Mouse (Mus musculus) heart, postnatal 0 days (tissue): ENCODE measurements around the gene Scn5a. TPM values are rescaled to one million over a fixed set of nuclear protein-coding genes. Genes with fewer than 3 reads are reported as not detected.

Experiments used
- ATAC-seq: fragments of 200-750 bp; cut with Nextera tagmentation; 2 replicates; pipeline ENCODE4 v1.8.0; 2017; ENCODE audit warnings: low read depth, moderate number of reproducible peaks, moderate library complexity; ENCODE audit not compliant: insufficient read depth
- DNase-seq: peaks from one replicate; pipeline ENCODE4 v3.0.0-alpha.2; 2016; ENCODE audit warnings: low spot score
- H3K27ac ChIP-seq: fragments of 300-500 bp; sonication (generic); 2 replicates; pipeline ENCODE4 v1.5.1; 2014; ENCODE audit warnings: low read depth, mild to moderate bottlenecking
- H3K27me3 ChIP-seq: fragments of 300-500 bp; sonication (generic); 2 replicates; pipeline ENCODE4 v1.6.1; 2014; ENCODE audit warnings: low read length, mixed read lengths; ENCODE audit not compliant: control insufficient read depth, insufficient read depth
- H3K36me3 ChIP-seq: fragments of 300-500 bp; sonication (generic); replicated peaks from 2 replicates; pipeline ENCODE4 v1.6.1; 2014; ENCODE audit warnings: low read length, mixed read lengths; ENCODE audit not compliant: control insufficient read depth, insufficient read depth
- H3K4me1 ChIP-seq: fragments of 300-500 bp; sonication (generic); 2 replicates; pipeline ENCODE4 v1.6.1; 2014; ENCODE audit warnings: antibody characterized with exemption; ENCODE audit not compliant: control insufficient read depth, insufficient read depth
- H3K4me2 ChIP-seq: fragments of 300-500 bp; sonication (generic); 2 replicates; pipeline ENCODE4 v1.6.1; 2014; ENCODE audit warnings: low read depth, mild to moderate bottlenecking, low read length, moderate library complexity
- H3K4me3 ChIP-seq: fragments of 300-500 bp; sonication (generic); 2 replicates; pipeline ENCODE4 v1.5.1; 2014; ENCODE audit warnings: low read depth, low read length
- H3K9ac ChIP-seq: fragments of 300-500 bp; sonication (generic); replicated peaks from 2 replicates; pipeline ENCODE4 v1.6.1; 2014; ENCODE audit warnings: low read depth, low read length, mixed read lengths
- H3K9me3 ChIP-seq: fragments of 300-500 bp; sonication (generic); replicated peaks from 2 replicates; pipeline ENCODE4 v1.6.1; 2016; ENCODE audit warnings: low read length; ENCODE audit not compliant: control insufficient read depth
- CTCF ChIP-seq: IDR thresholded peaks from 2 replicates; pipeline ENCODE4 v1.5.1; 2016; ENCODE audit warnings: antibody characterized with exemption, control low read depth, low read depth
- EP300 ChIP-seq: IDR thresholded peaks from 2 replicates; pipeline ENCODE4 v1.6.1; 2016; ENCODE audit warnings: antibody characterized with exemption, low read depth
- WGBS: fragments of 180-500 bp; shearing (Covaris S2); extraction: QIAGEN DNeasy Blood & Tissue Kit; methylation state at CpG from one replicate; pipeline ENCODE4 v1.1.7; 2014; 5-methylcytosine and 5-hydroxymethylcytosine counted together
- polyA plus RNA-seq: library from polyadenylated mRNA; unstranded; fragments of >200 nt; fragmentation: Nextera tagmentation; extraction: Ambion mirVana; gene quantifications from 2 replicates; pipeline ENCODE4 v1.2.1, GENCODE M21; 2015
- total RNA-seq: library from RNA; depleted of rRNA; stranded (reverse); fragments of >200 nt; gene quantifications from 2 replicates; pipeline ENCODE4 v1.2.3, GENCODE M21; 2014; ENCODE audit warnings: low replicate concordance

The Scn5a gene
- total and polyA plus RNA-seq, 2 experiments from 2014 or later: 16.8 to 82.7 TPM

DNA sequence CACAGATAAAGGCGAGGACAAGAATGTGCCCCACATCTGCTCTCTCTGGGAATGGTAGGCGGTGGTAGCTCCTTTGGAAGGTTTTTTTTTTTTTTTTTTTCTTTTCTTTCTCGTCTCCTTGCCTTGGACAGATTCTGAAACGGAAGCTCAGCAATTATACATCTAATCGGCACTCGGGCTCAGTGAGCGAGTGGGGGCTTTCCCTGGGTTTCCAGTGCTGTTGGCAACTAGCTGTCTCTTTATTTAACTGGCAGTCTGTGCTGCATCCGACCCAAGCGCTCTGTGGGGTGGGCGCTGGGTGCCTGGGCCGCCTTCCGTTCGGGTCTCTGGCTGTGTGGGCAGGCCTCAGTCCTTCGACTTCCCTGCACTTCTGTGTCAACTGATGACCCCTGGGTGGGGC, 5.8 kb downstream of the Scn5a start:
- ATAC-seq (no peak), DNase-seq (no peak)
- no peaks in the 10 kb centered on the region for H3K9me3 ChIP-seq
- peak overlapping the region; percentile 41 for H3K4me2 ChIP-seq
- H3K27ac ChIP-seq: peak overlapping the region; percentile 68
- 43% methylated on average over 14 of the region's 14 CpGs for WGBS
- no peaks in the 10 kb centered on the region for H3K36me3 ChIP-seq
- peaks cover 38% of the 10 kb centered on the region for H3K4me1 ChIP-seq
- no peak overlapping the region for H3K4me3 ChIP-seq
- H3K9ac ChIP-seq: no peak overlapping the region
- peaks cover 35% of the 10 kb centered on the region; the same call in 1 of the 2 replicates for H3K27me3 ChIP-seq
- TF ChIP-seq EP300: no peak
- TF ChIP-seq CTCF: no peak

DNA sequence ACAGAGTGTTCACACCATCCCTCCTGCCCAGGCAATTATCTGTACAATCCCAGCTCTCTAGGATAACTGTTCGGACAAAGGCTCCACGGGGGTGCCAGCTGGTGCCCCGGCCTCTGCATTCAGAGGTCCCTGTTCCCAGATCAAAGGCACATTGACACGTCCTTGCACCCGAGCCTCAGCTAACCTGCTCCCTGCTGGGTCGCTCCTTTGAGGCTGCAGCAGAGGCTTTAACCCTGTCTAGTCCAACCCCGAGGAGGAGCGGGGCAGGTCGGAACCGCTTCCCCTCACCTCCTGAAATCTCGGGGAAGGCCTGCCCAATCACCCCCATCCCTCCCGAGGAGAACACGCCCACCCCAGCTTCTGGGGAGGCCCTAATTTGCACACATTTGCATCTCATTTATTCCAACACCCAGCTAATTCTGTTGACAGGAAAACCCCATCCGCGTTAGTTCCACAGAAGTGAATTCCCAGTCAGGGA, 7.4 kb downstream of the Scn5a start:
- WGBS: 14% methylated on average over 15 of the region's 15 CpGs
- DNase-seq (no peak), ATAC-seq (no peak)
- H3K36me3 ChIP-seq: no peaks in the 10 kb centered on the region
- no peaks in the 10 kb centered on the region for H3K9me3 ChIP-seq
- peaks cover 24% of the 10 kb centered on the region; the same call in 1 of the 2 replicates for H3K27me3 ChIP-seq
- TF ChIP-seq CTCF (no peak), EP300 (no peak)
- H3K4me1 ChIP-seq: peaks cover 27% of the 10 kb centered on the region
- H3K4me2 ChIP-seq: no peak overlapping the region
- peak overlapping the region; percentile 32; the same call in 1 of the 2 replicates for H3K9ac ChIP-seq
- H3K27ac ChIP-seq: no peak overlapping the region
- no peak overlapping the region for H3K4me3 ChIP-seq

DNA sequence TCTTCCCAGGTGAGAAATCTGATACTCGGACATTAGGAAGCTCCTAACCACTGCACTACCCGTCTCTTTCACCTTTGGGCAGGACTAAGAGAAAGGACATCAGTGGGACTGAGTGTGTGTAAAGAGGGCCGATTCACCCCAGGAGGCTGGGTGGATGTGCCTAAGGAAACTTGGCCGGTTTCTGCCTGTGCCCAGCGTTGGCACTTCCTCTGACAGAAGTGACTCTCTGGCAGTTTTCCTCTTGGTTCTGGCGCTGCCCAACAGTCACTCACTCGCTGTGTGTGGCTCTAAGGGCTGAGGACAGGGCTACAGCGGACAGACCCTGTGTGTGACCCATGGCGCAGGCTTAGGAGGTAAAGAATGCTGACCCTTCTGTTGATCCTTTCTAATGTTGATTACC, 8.2 kb downstream of the Scn5a start:
- ATAC-seq (no peak), DNase-seq (no peak)
- Histone ChIP-seq H3K9ac (no peak overlapping the region), H3K27me3 (peaks cover 19% of the 10 kb centered on the region; the same call in 1 of the 2 replicates), H3K9me3 (no peaks in the 10 kb centered on the region), H3K27ac (no peak overlapping the region), H3K4me3 (no peak overlapping the region), H3K36me3 (no peaks in the 10 kb centered on the region), H3K4me1 (peaks cover 27% of the 10 kb centered on the region), H3K4me2 (no peak overlapping the region)
- 46% methylated on average over 9 of the region's 9 CpGs for WGBS
- TF ChIP-seq CTCF (no peak), EP300 (no peak)

DNA sequence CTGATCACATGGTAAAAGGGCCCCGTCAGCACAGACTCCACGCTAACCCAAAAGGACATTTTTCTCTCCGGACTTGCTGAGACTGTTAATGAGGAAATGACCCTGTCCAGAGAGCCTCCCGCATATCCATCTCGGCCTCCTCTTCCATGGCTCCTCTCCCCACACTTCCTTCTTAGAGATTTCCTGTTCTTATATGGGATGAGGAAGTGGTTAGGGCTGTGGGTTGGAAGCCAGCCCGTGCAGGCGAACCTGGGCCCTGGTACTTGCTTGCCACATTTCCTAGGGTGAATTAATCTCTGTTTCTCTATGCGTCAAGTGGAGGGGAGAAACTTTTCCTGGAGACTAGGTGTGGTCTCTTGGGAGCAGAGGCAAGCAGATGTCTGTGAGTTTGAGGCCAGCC, 10.1 kb downstream of the Scn5a start:
- peaks cover 19% of the 10 kb centered on the region; the same call in 1 of the 2 replicates for H3K27me3 ChIP-seq
- no peak overlapping the region for H3K4me3 ChIP-seq
- peaks cover 31% of the 10 kb centered on the region for H3K4me1 ChIP-seq
- no peak overlapping the region for H3K27ac ChIP-seq
- no peak for TF ChIP-seq EP300
- no peak for TF ChIP-seq CTCF
- ATAC-seq (no peak), DNase-seq (no peak)
- H3K4me2 ChIP-seq: no peak overlapping the region
- no peaks in the 10 kb centered on the region for H3K9me3 ChIP-seq
- no peak overlapping the region for H3K9ac ChIP-seq
- 76% methylated on average over 8 of the region's 8 CpGs for WGBS
- H3K36me3 ChIP-seq: no peaks in the 10 kb centered on the region

DNA sequence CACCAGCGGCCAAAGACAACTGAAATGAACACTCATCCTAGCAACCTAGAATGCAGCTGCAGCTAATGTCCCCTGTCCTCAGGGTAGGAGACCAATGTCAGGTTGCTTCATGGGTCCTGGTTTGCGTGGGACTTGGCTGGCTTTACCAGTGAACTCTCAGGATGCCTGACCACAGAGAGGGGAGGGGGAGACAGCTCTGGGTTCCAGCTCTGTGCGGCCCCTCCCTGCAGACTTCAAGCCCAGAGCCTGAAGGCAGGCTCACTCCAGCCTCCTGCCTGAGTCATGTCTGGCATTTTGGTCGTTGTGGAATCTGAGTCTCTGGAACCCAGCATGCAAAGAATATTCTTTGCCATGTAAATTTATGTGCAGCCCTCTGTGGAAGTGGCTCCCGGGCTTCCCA, 11.0 kb downstream of the Scn5a start:
- WGBS: 71% methylated on average over 5 of the region's 5 CpGs
- peaks cover 16% of the 10 kb centered on the region; the same call in 1 of the 2 replicates for H3K27me3 ChIP-seq
- no peak overlapping the region for H3K4me2 ChIP-seq
- H3K9ac ChIP-seq: no peak overlapping the region
- no peaks in the 10 kb centered on the region for H3K9me3 ChIP-seq
- TF ChIP-seq CTCF (no peak), EP300 (no peak)
- H3K36me3 ChIP-seq: no peaks in the 10 kb centered on the region
- H3K4me3 ChIP-seq: no peak overlapping the region
- ATAC-seq (no peak), DNase-seq (no peak)
- H3K4me1 ChIP-seq: peaks cover 23% of the 10 kb centered on the region
- H3K27ac ChIP-seq: no peak overlapping the region

DNA sequence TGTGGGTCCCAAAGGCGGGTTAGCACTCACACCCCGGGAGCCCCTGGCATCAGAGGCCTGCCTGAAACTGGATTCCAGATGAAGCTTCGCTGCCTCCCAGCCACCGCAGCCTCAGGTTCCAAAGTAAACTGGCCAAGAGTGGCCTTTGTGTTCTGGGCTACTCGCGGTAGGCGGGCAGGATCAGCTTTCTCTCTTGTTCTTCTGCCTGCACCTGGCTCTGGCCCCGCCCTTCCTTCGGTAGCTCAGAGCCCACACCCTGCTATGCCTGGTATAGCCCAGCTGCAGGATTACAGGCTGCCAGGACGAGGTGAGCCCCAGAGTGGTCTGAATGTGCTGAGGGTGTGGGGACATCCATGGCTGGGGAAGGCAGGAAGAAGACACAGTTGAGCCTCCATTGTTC, 12.6 kb downstream of the Scn5a start:
- H3K27me3 ChIP-seq: peaks cover 7% of the 10 kb centered on the region; the same call in 1 of the 2 replicates
- ATAC-seq (no peak), DNase-seq (no peak)
- H3K4me3 ChIP-seq: no peak overlapping the region
- peaks cover 11% of the 10 kb centered on the region for H3K4me1 ChIP-seq
- H3K9me3 ChIP-seq: no peaks in the 10 kb centered on the region
- no peak overlapping the region for H3K27ac ChIP-seq
- 46% methylated on average over 10 of the region's 10 CpGs for WGBS
- no peak for TF ChIP-seq CTCF
- no peak for TF ChIP-seq EP300
- H3K4me2 ChIP-seq: no peak overlapping the region
- H3K36me3 ChIP-seq: no peaks in the 10 kb centered on the region
- no peak overlapping the region for H3K9ac ChIP-seq
